8 mouse cellular contexts compared by ENCODE assay signal in genomic region chr7:138919156-138919944, GRCm38 (mm10). TPM values are rescaled to one million over a fixed set of nuclear protein-coding genes. Genes with fewer than 3 reads are reported as not detected.
DNase-seq lines count a peak whose midpoint lies in the region; ATAC-seq lines count a peak whose summit lies in the region.

No protein-coding gene starts in this region.

- peak overlapping the region; percentile 78 for H3K4me2 ChIP-seq in intestine, embryonic 14.5 days (ENCODE audit: low read length)
- peak overlapping the region; percentile 68 for H3K4me2 ChIP-seq in liver, embryonic 15.5 days

- H3K27me3 ChIP-seq in intestine, embryonic 14.5 days (replicated peaks; ENCODE audit: control insufficient read depth, insufficient read depth, low read length) = no peaks in the 10 kb centered on the region
- no peaks in the 10 kb centered on the region for H3K27me3 ChIP-seq in liver, embryonic 15.5 days

- no peaks in the 10 kb centered on the region for H3K9me3 ChIP-seq in intestine, embryonic 14.5 days (ENCODE audit: control insufficient read depth, low read length)
- no peaks in the 10 kb centered on the region for H3K9me3 ChIP-seq in liver, embryonic 15.5 days (replicated peaks)

- intact Hi-C loops in gastrocnemius, postnatal 36 days (cut with DNase I) = no loop called here

- peaks cover 13% of the 10 kb centered on the region; the same call in 1 of the 2 replicates for H3K4me1 ChIP-seq in intestine, embryonic 14.5 days (replicated peaks; ENCODE audit: control insufficient read depth, insufficient read depth, low read length)
- H3K4me1 ChIP-seq in liver, embryonic 15.5 days (replicated peaks) = peaks cover 16% of the 10 kb centered on the region

- WGBS in intestine, embryonic 14.5 days = 2% methylated on average over 25 of the region's 26 CpGs
- 1% methylated on average over 26 of the region's 26 CpGs for WGBS in liver, embryonic 15.5 days (ENCODE audit: insufficient replicate concordance)

- H3K4me3 ChIP-seq in intestine, embryonic 14.5 days (ENCODE audit: low read depth, low read length) = peak overlapping the region; percentile 38
- H3K4me3 ChIP-seq in liver, embryonic 15.5 days (replicated peaks) = peak overlapping the region; percentile 46

- peak; percentile 18 to 42 for DNase-seq in right cerebral cortex, adult 2 months (ENCODE audit: low spot score in 2 of 2)
- DNase-seq in right cerebral cortex, adult 18-20 months = no peak
- DNase-seq in gastrocnemius, postnatal 36 days = peak; percentile 76 to 77
- DNase-seq in intestine, embryonic 14.5 days (ENCODE audit: low spot score) = peak; percentile 80
- DNase-seq in natural killer cell, adult 2 months (ENCODE audit: low spot score in 2 of 2) = peak; percentile 17 to 52
- DNase-seq in testis, postnatal 14 days (ENCODE audit: low spot score) = peak; percentile 78

- H3K36me3 ChIP-seq in intestine, embryonic 14.5 days (ENCODE audit: control insufficient read depth, insufficient read depth, low read length) = no peaks in the 10 kb centered on the region
- H3K36me3 ChIP-seq in liver, embryonic 15.5 days (replicated peaks) = no peaks in the 10 kb centered on the region

- peak overlapping the region; percentile 83 for H3K27ac ChIP-seq in intestine, embryonic 14.5 days (ENCODE audit: low read depth)
- H3K27ac ChIP-seq in liver, embryonic 15.5 days (replicated peaks) = peak overlapping the region; percentile 77

- H3K9ac ChIP-seq in intestine, embryonic 14.5 days (ENCODE audit: low read length) = peak overlapping the region; percentile 41
- 0 out of 2 replicates have a peak overlapping the region, but pooled peaks have one; percentile 33 for H3K9ac ChIP-seq in liver, embryonic 15.5 days

- ATAC-seq in common myeloid progenitor, adult 5-6 weeks (replicated peaks; ENCODE audit: low read depth, poor library complexity, severe bottlenecking) = peak; percentile 85
- ATAC-seq in intestine, embryonic 14.5 days (replicated peaks; ENCODE audit: low FRiP score, low TSS enrichment, low read depth) = peak; percentile 83
- peak; percentile 83 for ATAC-seq in liver, embryonic 15.5 days (ENCODE audit: insufficient read depth)

RNA-seq across cellular contexts. Expression of gene Bnip3, which starts 10.0 kb away (rescaled TPM):
- total RNA-seq in common myeloid progenitor, adult 5-6 weeks (2017) = 20.7 and 23.9 TPM in 2 replicates
- total RNA-seq in gastrocnemius, postnatal 36 days (2021) = 100 to 1,000 TPM; 154 to 230 TPM
- 173 and 179 TPM in 2 replicates for polyA plus RNA-seq in intestine, embryonic 14.5 days (2014; fragmentation: Nextera tagmentation; extraction: Ambion mirVana)
- 119 and 126 TPM in 2 replicates for polyA plus RNA-seq in liver, embryonic 15.5 days (2015; fragmentation: Nextera tagmentation; extraction: Ambion mirVana)

RNA-seq across cellular contexts. Expression of gene Jakmip3, which starts 21.2 kb away (rescaled TPM):
- not detected in 2 replicates for total RNA-seq in common myeloid progenitor, adult 5-6 weeks (2017)
- total RNA-seq in gastrocnemius, postnatal 36 days (2021) = not detected
- polyA plus RNA-seq in intestine, embryonic 14.5 days (2014; fragmentation: Nextera tagmentation; extraction: Ambion mirVana) = 0.46 and 0.47 TPM in 2 replicates
- polyA plus RNA-seq in liver, embryonic 15.5 days (2015; fragmentation: Nextera tagmentation; extraction: Ambion mirVana) = not detected in 2 replicates
